Mouse (Mus musculus) c-Kit-positive CD71-positive TER-119-positive erythroid progenitor cells, embryonic 14.5 days (primary cell): Measurements from ENCODE around the gene Otulinl.
A peak's percentile ranks its signal among the peaks of the same experiment; 100 is the strongest.

Source experiments
- DNase-seq: peaks from one replicate; pipeline ENCODE4 v3.0.0-alpha.2; 2013; ENCODE audit warnings: low spot score

The Otulinl gene

DNA sequence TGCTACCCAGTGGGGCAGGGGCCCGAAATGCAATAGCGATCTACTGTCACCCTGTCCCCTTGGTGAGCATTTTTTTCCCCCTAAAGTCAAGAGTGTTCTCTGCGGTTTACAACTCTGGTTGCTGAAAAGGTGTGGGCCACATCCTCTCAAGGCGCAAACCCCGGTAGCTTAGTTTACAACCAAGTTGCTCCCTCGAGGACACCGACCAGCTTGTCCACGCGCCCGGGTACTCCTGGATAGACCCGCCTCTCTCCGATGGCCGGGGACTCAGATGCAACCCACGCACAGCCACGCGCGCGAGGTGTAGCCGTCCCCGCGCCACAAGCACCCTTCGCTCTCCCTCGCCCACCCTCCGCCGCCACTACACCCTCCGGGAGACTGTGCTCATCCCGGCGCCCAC is 382 bp downstream of the Otulinl start:
- no peak for DNase-seq

DNA sequence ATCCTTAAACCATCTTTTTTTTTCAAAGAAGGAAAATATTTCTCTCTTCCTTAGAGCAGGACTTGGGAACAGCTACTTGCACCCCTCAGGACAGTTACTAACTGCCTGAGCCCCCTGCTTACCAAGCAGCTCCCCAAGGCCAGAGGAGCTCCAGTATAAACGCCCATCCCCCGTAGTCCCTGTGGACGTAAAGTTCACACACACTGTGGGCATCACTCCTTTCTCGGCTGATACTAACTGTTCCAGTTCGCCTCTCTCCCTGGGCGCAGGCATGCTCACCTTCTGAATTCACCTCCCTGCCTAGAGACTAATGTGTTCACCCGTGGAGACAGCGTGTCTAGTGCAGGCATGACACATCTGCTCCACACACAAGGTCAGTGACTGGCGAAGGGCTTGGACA is 2.9 kb downstream of the Otulinl start:
- no peak for DNase-seq

- DNase-seq = no peak
These were observed 3.6 kb downstream of the Otulinl start for GRCm38 (mm10) chr15:27677801-27678200.

- DNase-seq = no peak
These were observed 5.2 kb downstream of the Otulinl start for GRCm38 (mm10) chr15:27676211-27676610.

DNA sequence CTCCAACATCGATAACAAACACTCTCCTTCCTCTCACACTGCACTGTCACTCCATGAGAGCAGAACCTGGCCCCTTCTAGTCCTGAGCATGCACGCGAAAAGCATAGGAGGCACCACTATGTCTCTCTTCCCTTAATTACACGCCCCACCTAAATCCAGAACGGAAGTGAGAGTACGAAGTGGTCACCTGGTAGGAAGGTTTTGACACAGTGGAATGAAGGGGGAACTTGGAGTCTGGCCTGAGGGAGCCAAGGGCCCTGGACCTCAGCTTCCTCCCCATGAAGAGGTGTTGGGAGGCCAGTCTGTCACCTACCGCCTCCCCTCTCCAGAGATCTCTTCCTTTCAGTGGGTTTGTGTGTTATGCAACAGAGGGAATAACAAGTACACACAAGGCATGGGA is 6.3 kb downstream of the Otulinl start:
- DNase-seq = no peak

DNA sequence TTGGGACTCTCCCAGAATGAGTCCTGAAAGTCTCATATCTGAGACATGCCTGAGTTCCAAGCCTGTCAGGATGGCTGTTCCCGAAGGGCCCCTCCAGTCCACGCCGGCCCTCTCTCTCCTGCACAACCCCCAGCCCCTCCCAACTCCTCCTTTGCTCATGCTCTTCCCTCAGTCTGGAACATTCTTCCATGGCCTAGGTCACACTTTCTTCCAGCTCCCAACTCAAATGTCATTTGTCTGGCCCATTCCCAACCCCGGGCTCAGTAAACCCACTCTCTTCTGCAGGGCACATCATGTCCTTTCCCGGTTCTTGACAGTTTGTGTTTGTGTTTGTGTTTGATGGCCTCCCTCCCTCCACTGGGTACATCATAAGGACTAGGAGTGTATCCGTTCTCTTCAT is 7.3 kb downstream of the Otulinl start:
- no peak for DNase-seq

- DNase-seq = no peak
These were observed 8.2 kb downstream of the Otulinl start for GRCm38 (mm10) chr15:27673151-27673550.

- no peak for DNase-seq
These were observed 9.1 kb downstream of the Otulinl start for GRCm38 (mm10) chr15:27672259-27672658.

DNA sequence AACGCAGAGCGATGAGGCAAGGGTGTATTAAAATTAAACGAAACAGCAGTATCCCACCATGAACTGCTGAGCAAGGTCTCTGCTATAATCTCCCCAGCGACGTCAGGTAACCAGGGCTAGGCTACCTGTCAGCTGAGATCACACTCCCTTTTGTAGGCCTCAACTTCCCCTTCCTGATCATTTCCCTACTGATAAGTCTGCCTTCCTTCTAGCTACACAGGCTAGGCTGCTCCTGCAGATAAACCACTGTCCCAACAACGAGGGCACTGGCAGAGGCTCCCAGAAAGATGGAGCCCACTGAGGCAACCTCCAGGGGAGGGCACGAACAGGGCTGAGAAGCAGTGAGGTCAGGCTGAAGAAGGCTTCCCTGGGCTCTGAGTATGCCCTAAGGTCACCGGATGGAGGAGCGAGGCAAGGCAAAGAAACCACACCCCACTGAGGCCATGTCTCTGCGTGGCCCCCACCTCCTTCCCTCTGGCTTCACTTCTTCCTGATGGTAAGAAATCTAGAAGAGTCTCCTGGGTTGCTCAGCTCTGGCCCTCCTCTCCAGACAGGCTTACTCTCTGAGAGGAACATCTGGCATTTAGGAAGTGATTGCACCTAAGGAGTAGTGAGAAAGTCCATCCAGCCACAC is 9.7 kb downstream of the Otulinl start:
- DNase-seq = no peak

GRCm38 (mm10) chr15:27670708-27671107 is 10.7 kb downstream of the Otulinl start:
- no peak for DNase-seq

DNA sequence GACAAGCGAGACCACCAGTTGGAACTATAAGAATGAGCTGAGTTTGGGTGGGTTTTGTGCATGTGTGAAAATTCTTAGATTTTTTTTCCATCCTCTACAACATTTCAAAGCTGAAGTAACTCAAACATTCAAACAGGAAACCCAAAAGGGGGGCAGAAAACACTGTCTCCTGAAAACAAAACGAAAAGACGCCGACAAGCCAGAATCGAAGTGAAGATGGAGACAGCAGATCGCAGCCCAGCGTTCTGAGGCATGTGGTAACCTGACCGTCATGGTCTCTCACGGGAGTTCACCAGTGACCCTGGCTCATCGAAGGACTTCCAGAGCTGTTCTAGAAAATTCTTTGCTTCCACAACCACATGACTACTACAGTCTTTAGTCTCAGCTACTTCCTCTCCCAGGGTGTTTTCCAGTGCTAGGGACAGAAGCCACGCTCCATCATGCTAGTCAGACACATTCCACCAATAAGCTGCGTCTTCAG is 11.4 kb downstream of the Otulinl start:
- no peak for DNase-seq

- DNase-seq = no peak
These were observed 12.1 kb downstream of the Otulinl start for GRCm38 (mm10) chr15:27669276-27669675.

- DNase-seq = no peak
These were observed 12.8 kb downstream of the Otulinl start for GRCm38 (mm10) chr15:27668557-27668956.

DNA sequence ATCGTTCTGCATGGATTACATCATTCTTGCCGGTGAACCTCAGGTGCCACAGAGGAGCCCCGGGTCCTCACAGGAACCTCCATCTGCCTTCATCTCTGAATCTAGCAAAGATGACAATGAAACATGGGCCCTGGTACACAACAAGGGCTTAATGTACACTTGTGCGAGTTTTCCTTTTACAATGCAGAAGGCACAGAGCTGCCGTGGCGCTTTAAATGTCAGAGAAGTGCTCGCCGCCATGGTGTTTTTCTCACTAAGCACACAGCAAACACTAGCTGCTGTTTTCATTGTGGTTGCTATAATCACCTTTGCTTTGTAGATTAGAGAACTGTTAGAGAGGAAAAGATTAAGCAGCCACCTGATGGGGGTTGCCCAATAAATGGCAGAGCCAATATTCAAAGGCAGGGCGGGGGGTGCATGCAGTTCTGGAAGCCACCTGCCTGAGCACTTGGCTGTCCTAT is 13.3 kb downstream of the Otulinl start:
- DNase-seq = no peak

DNA sequence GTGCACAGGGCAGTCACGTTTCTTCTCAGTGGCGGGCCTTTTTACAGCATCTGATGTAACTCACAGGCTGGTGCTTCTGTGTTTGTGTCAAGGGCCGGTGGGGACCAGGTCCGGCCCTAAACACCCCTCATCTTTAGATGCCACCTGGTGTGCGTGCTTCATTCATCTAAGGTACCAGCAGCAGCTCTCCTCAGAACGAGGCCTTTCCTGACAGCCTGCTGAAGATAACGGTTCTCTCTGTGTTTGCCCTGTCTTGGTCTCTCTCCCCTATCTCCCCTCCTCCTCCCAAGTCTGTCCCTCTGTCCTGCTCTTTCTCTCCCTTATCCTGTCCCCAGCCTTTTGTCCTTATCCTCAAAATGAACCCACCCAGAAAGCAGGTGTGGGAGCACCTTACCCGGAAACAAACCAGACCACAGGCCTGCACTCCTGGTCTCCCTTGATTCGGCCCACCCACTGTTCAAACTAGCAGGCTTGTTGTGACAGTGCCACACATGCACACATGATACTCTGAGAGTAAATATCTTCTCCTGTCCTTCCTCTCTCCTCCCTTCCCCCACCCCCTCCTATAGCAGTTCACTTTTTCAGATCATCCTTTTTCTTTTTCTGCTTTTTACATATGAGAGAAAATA is 14.4 kb downstream of the Otulinl start:
- DNase-seq = no peak

DNA sequence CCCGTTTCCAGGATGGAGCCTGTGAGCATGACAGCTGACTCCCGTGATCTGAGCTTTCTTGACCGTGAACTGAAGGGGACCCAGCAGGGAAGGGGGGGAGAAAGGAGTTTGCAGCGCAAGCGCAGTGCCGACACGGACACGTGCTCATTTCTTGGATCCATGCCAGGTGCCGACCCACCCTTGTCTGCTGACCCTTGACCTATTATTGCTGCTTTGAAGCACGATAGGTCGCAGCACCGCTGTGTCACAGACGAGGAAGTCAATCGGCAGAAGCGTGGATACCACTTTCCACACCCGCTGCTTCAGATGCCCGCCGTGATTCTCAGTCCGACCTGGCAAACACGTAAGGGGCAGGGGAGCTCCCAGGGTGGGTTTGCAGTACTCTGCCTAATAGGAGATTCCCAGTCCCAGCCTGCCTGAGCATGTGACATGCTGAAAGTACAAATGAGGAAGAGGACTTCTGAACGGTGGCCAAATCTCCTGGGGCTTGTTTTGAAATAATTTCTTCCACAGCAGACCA is 15.9 kb downstream of the Otulinl start:
- DNase-seq = no peak

- no peak for DNase-seq
These were observed 17.3 kb downstream of the Otulinl start for GRCm38 (mm10) chr15:27664126-27664525.

DNA sequence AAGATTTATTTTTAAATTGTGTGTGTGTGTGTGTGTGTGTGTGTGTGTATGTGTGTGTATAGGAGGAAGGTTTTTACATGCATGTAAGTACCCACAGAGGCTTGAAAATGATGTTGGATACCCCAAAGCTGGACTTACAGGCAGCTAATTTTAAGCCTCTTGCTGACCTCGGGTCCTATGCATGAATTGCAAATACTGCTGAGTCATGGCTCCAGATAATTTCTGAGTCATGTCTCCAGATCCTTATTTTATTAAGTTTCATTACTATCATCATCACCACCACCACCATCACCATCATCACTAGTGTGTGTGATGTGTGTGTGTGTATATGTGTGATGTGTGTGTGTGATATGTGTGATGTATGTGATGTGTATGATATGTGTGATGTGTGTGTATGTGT is 18.7 kb downstream of the Otulinl start:
- DNase-seq = no peak

- DNase-seq = no peak
These were observed 19.7 kb downstream of the Otulinl start for GRCm38 (mm10) chr15:27661696-27662095.

DNA sequence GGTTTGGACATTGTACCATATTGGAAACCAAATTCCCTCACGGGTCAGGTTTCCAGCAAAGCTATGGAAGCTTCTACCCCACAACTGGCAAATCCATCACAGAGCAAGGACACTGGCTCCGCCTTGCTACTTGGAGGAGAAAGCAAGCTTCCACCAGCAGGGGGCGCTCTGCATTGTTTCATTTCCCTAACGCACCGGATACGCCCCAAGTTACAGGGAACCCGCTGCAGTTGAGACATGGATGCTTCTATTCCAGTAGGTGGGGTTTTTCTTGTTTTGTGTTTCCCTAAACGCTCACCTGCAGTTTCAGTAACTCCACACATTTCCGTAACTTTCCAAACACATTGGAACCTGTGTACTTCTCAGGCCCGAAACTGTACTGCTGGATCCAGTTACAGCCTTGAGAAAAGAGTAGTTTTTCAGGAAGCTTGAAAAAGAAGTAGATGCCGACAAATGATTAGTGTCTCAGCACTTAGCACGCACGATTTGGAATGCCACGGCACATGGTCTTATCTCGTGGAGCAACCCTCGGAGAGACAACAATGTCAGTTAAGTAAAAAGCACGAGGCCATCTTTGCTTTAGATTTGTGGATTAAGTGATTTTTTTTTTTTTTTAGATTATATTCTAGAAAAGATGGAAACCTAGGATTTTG is 21.7 kb downstream of the Otulinl start:
- DNase-seq = peak; percentile 70

DNA sequence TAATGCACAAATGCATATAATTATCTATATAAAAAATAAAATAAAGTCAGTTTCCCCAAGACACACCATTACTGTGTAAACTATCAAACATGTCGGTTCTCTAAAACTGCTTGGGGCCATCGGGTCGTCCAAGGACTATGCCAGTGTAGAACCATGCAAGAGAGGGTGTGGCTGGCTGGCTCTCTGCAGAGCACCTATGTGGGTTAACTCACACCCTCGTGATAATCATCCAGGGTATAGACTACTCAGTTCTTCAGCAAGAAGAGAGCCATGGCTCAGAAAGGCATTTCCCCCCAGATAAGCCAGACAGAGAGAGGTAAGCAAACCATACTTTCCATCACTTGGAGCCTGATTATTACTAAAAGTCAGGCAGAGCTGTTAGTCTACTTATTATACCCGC is 22.2 kb downstream of the Otulinl start:
- no peak for DNase-seq

DNA sequence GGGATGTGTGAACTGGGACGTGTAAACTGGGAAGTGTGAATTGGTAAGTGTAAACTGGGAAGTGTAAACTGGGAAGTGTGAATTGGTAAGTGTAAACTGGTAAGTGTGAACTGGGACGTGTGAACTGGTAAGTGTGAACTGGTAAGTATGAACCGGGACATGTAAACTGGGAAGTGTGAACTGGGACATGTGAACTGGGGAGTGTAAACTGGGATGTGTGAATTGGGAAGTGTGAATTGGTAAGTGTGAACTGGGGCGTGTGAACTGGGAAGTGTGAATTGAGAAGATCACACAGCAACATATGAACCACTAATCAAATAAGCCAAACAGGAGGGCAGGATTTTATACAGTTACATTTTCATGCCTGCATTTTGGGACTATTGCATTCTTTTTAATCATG is 23.0 kb downstream of the Otulinl start:
- DNase-seq = no peak

- no peak for DNase-seq
These were observed 23.5 kb downstream of the Otulinl start for GRCm38 (mm10) chr15:27657866-27658265.
